Mouse (Mus musculus) urinary bladder, adult 18-20 months (tissue): ENCODE data around the gene Hsph1.

Experiments
- DNase-seq, 2 experiments: peaks; one replicate each; pipeline ENCODE4 v3.0.0; 2022; ENCODE audit warnings: low spot score in 2 of 2, mixed read lengths in 2 of 2

Gene Hsph1

GRCm38 (mm10) chr5:149588814-149589534 lies 47.2 kb downstream of the Hsph1 start:
- DNase-seq: no peak

GRCm38 (mm10) chr5:149587327-149587895 lies 48.8 kb downstream of the Hsph1 start:
- no peak for DNase-seq

DNA sequence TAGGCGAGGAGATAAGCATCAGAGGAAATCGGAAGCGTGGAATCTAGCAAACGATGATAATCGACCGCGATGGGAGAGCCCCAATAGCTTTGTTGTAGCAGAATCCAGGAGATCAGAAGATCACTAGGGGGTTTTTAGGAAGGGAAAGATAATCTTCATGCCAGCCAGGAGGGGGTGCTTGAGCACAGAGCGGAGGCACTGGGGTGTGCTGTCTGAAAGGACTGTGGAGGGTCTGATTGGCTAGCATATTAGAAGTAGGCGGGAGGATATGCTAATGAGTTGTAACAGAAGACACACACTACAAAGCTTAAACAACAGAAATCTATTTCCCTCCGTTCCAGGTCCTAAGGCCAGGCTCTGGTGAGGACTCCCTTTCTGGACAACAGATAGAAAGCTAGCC lies 50.3 kb downstream of the Hsph1 start:
- no peak for DNase-seq

GRCm38 (mm10) chr5:149585231-149585630 lies 50.9 kb downstream of the Hsph1 start:
- no peak for DNase-seq

- no peak for DNase-seq
Observed at GRCm38 (mm10) chr5:149584154-149584655, 52.0 kb downstream of the Hsph1 start.

GRCm38 (mm10) chr5:149583507-149583906 lies 52.7 kb downstream of the Hsph1 start:
- DNase-seq: no peak

GRCm38 (mm10) chr5:149582642-149583262 lies 53.4 kb downstream of the Hsph1 start:
- DNase-seq: no peak

GRCm38 (mm10) chr5:149577449-149577848 lies 58.7 kb downstream of the Hsph1 start:
- DNase-seq: no peak

GRCm38 (mm10) chr5:149576977-149577376 lies 59.2 kb downstream of the Hsph1 start:
- no peak for DNase-seq

GRCm38 (mm10) chr5:149568993-149569392 lies 67.2 kb downstream of the Hsph1 start:
- no peak for DNase-seq

DNA sequence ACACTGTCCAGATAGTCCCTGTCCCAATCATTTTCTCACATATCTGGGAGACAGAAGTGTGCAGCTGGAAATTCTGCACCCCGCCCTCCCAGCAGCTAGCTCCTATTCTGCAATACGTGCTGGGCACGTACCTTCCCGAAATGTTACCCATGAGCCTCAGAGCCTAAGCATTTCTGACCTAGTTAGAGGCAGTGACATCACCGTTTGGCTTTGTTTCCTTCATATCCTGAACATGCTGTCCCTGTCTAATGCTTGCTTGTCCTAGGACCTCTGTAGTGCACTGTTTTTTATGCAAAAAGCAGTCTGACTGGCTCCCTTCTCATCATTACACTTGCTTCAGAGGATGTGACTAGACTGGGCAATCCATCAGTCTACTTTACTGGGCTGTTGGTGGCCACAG lies 69.2 kb downstream of the Hsph1 start:
- DNase-seq: peak in 1 of 2 experiments; percentile 7

GRCm38 (mm10) chr5:149566026-149566425 lies 70.2 kb downstream of the Hsph1 start:
- no peak for DNase-seq
